Mouse (Mus musculus) erythroblast, embryonic 14.5 days (primary cell): Measurements from ENCODE around the gene Polr2a.

Experiments used
- GATA1 ChIP-seq: IDR thresholded peaks from 2 replicates; pipeline ENCODE4 v1.6.1; 2012; ENCODE audit warnings: low read length, inconsistent platforms, mixed read lengths
- TAL1 ChIP-seq: IDR thresholded peaks from 3 replicates; pipeline ENCODE4 v1.6.1; 2012; ENCODE audit warnings: low read length, inconsistent platforms, mixed read lengths

DNA sequence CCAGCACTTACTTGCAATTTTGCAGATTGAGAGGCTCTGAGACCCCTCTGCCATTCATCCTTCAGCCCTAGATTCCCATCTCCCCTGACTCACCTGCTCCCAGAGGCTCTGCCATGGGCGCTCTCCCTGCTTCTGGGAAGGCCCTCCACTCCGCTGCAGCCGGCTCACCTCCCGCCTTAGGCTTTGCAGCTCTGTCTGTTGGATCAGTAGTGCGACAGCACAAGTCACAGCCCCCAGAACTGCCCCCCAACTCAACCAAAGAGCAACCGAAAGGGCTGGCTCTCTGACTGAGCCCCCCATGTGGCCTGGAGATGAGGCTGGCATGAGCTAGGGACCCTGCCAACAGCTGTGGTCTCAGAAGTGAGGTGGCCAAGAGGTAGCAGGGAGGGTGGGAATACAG lies 73.5 kb downstream of the Polr2a start:
- no peak for TF ChIP-seq TAL1
- no peak for TF ChIP-seq GATA1
